Mouse (Mus musculus) T-helper 1 cell (primary cell): ENCODE measurements around the gene Rbm38.

Source experiments
- in situ Hi-C: fragments of 300-600 bp; cut with MboI, MseI; formaldehyde crosslinking; loops from one replicate; pipeline ENCODE4 v1.15.1; 2025; ENCODE audit warnings: high pct_unique_total_duplicates

Rbm38 gene

GRCm38 (mm10) chr2:173014741-173015287, 5.5 kb upstream of the Rbm38 start:
- in situ Hi-C loops = no loop called here

- in situ Hi-C loops = no loop called here
Observed at GRCm38 (mm10) chr2:173017940-173018339, 2.4 kb upstream of the Rbm38 start.

- in situ Hi-C loops = no loop called here
Observed at GRCm38 (mm10) chr2:173018618-173019017, 1.7 kb upstream of the Rbm38 start.

GRCm38 (mm10) chr2:173019322-173019721, 976 bp upstream of the Rbm38 start:
- in situ Hi-C loops = no loop called here

GRCm38 (mm10) chr2:173019790-173020189, 508 bp upstream of the Rbm38 start:
- in situ Hi-C loops = loop anchor here (10.0 kb wide), 1 partner anchor 1325 kb away; the partner anchor contains the start of gene Gm20721

GRCm38 (mm10) chr2:173021633-173022055, 1.3 kb downstream of the Rbm38 start:
- in situ Hi-C loops = loop anchor here (10.0 kb wide), 1 partner anchor 1323 kb away; the partner anchor contains the start of gene Gm20721

- in situ Hi-C loops = loop anchor here (10.0 kb wide), 1 partner anchor 1323 kb away; the partner anchor contains the start of gene Gm20721
Observed at GRCm38 (mm10) chr2:173022056-173022681, 1.9 kb downstream of the Rbm38 start.

GRCm38 (mm10) chr2:173022813-173023212, 2.5 kb downstream of the Rbm38 start:
- in situ Hi-C loops = loop anchor here (10.0 kb wide), 1 partner anchor 1322 kb away; the partner anchor contains the start of gene Gm20721

GRCm38 (mm10) chr2:173023371-173023851, 3.1 kb downstream of the Rbm38 start:
- in situ Hi-C loops = loop anchor here (10.0 kb wide), 1 partner anchor 1321 kb away; the partner anchor contains the start of gene Gm20721

- in situ Hi-C loops = loop anchor here (10.0 kb wide), 1 partner anchor 1321 kb away; the partner anchor contains the start of gene Gm20721
Observed at GRCm38 (mm10) chr2:173023966-173024365, 3.7 kb downstream of the Rbm38 start.

GRCm38 (mm10) chr2:173024392-173024791, 4.1 kb downstream of the Rbm38 start:
- in situ Hi-C loops = loop anchor here (10.0 kb wide), 1 partner anchor 1320 kb away; the partner anchor contains the start of gene Gm20721

- in situ Hi-C loops = loop anchor here (10.0 kb wide), 1 partner anchor 1320 kb away; the partner anchor contains the start of gene Gm20721
Observed at GRCm38 (mm10) chr2:173024938-173025337, 4.6 kb downstream of the Rbm38 start.

- in situ Hi-C loops = loop anchor here (10.0 kb wide), 1 partner anchor 1319 kb away; the partner anchor contains the start of gene Gm20721
Observed at GRCm38 (mm10) chr2:173026286-173026685, 6.0 kb downstream of the Rbm38 start.

GRCm38 (mm10) chr2:173026688-173027131, 6.4 kb downstream of the Rbm38 start:
- in situ Hi-C loops = loop anchor here (10.0 kb wide), 1 partner anchor 1318 kb away; the partner anchor contains the start of gene Gm20721

- in situ Hi-C loops = loop anchor here (10.0 kb wide), 1 partner anchor 1318 kb away; the partner anchor contains the start of gene Gm20721
Observed at GRCm38 (mm10) chr2:173027169-173027823, 7.0 kb downstream of the Rbm38 start.

GRCm38 (mm10) chr2:173027824-173028495, 7.7 kb downstream of the Rbm38 start:
- in situ Hi-C loops = loop anchor here (10.0 kb wide), 1 partner anchor 1317 kb away; the partner anchor contains the start of gene Gm20721

GRCm38 (mm10) chr2:173028508-173029031, 8.3 kb downstream of the Rbm38 start:
- in situ Hi-C loops = loop anchor here (10.0 kb wide), 1 partner anchor 1316 kb away; the partner anchor contains the start of gene Gm20721

GRCm38 (mm10) chr2:173030591-173031338, 10.5 kb downstream of the Rbm38 start:
- in situ Hi-C loops = no loop called here

GRCm38 (mm10) chr2:173033531-173033930, 13.2 kb downstream of the Rbm38 start:
- in situ Hi-C loops = no loop called here

GRCm38 (mm10) chr2:173034998-173035397, 14.7 kb downstream of the Rbm38 start:
- in situ Hi-C loops = no loop called here
